In the genomic region with DNA sequence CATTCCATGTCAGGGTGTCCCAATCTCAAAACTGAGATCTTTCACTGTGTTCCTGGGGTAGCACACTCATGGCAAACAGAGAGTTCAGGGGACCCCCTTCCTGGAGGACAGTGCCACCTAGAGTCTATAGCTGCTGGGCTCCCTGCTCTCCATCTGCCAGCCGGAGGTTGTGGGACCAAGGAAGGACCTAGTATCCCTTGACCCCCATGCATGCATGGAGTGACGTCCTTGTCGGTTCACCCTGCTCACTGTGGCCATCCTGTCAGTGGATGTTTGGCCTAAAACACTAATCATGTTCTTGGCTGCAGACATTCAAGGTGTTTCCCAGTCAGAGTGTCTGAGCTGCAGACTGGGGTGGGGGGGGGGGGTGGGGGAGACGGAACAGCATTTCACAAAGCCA, we compare ENCODE assay signal across 10 mouse cellular contexts. TPM values are rescaled to one million over a fixed set of nuclear protein-coding genes. Genes with fewer than 3 reads are reported as not detected.
A peak's percentile ranks its signal among the peaks of the same experiment; 100 is the strongest.
DNase-seq lines count a peak whose midpoint lies in the region; ATAC-seq and TF ChIP-seq lines count a peak whose summit lies in the region.
"Had no signal": no experiment of that assay in that cellular context is flagged by ENCODE, and none has a peak within 500 bp of the region (broad histone marks: within the 10 kb centered on the region; RNA-seq: fewer than 3 reads in every experiment).

No protein-coding gene starts in this region.

- DNase-seq in layer of hippocampus, adult 2 months (ENCODE audit: low spot score in 2 of 2), result peak in 1 of 2 experiments; percentile 33
- DNase-seq in layer of hippocampus, adult 9-11 months, result no peak
- DNase-seq in ES-E14 (ENCODE audit: low read depth, low spot score), result no peak
- peak; percentile 61 for DNase-seq in lung, postnatal 0 days (ENCODE audit: low spot score)
- no peak for DNase-seq in right cerebral cortex, adult 2 months (ENCODE audit: low spot score in 2 of 2)

- H3K9ac ChIP-seq in ES-E14 (ENCODE audit: insufficient read depth, low read depth, low read length, poor library complexity, severe bottlenecking), result peak overlapping the region; percentile 41; the same call in 1 of the 2 replicates
- no peak overlapping the region for H3K9ac ChIP-seq in heart, embryonic 14.5 days (ENCODE audit: low read length)
- no peak overlapping the region for H3K9ac ChIP-seq in lung, postnatal 0 days (replicated peaks; ENCODE audit: low read depth)
- H3K9ac ChIP-seq: neural tube, embryonic 13.5 days had no signal

- WGBS in heart, embryonic 14.5 days, result 42% methylated on average over 4 of the region's 4 CpGs
- 37% methylated on average over 4 of the region's 4 CpGs for WGBS in lung, postnatal 0 days

- H3K36me3 ChIP-seq in ES-E14 (ENCODE audit: control insufficient read depth, insufficient read depth, low read length, poor library complexity, severe bottlenecking), result no peaks in the 10 kb centered on the region
- no peaks in the 10 kb centered on the region for H3K36me3 ChIP-seq in heart, embryonic 14.5 days (ENCODE audit: control insufficient read depth, insufficient read depth, low read length)
- no peaks in the 10 kb centered on the region for H3K36me3 ChIP-seq in lung, postnatal 0 days (ENCODE audit: insufficient read depth, low read length)
- H3K36me3 ChIP-seq: neural tube, embryonic 13.5 days had no signal

- H3K4me3 ChIP-seq in layer of hippocampus, adult 2 months, result no peak overlapping the region
- H3K4me3 ChIP-seq in ES-E14 (ENCODE audit: insufficient read depth in 1 of 2, low read depth in 1 of 2, low read length in 2 of 2, poor library complexity in 1 of 2, severe bottlenecking in 1 of 2), result no peak overlapping the region; a peak in 2 of 4 replicates
- no peak overlapping the region for H3K4me3 ChIP-seq in bone marrow macrophage, adult 2 months (ENCODE audit: insufficient read depth, low read length)
- H3K4me3 ChIP-seq in heart, embryonic 14.5 days (ENCODE audit: control insufficient read depth in 1 of 2, insufficient read depth in 1 of 2, low read depth in 1 of 2, low read length in 2 of 2), result no peak overlapping the region
- H3K4me3 ChIP-seq in lung, postnatal 0 days (ENCODE audit: low read depth, low read length), result no peak overlapping the region
- H3K4me3 ChIP-seq: neural tube, embryonic 13.5 days had no signal

- H3K27me3 ChIP-seq in heart, embryonic 14.5 days (ENCODE audit: control insufficient read depth, insufficient read depth, low read length), result peaks cover 6% of the 10 kb centered on the region; the same call in 1 of the 2 replicates
- H3K27me3 ChIP-seq in lung, postnatal 0 days (replicated peaks; ENCODE audit: insufficient read depth, low read length), result no peaks in the 10 kb centered on the region
- H3K27me3 ChIP-seq: neural tube, embryonic 13.5 days had no signal

- TF ChIP-seq EP300 in lung, postnatal 0 days (IDR thresholded peaks at IDR 0.05), result no peak

- peak; percentile 83 for TF ChIP-seq CTCF in layer of hippocampus, adult 2 months (conservative IDR thresholded peaks at IDR 0.05)
- TF ChIP-seq CTCF in bone marrow macrophage, adult 2 months (IDR thresholded peaks at IDR 0.05; ENCODE audit: low read depth, low read length), result peak; percentile 35; the same call in 1 of the 2 replicates
- TF ChIP-seq CTCF in lung, postnatal 0 days (IDR thresholded peaks at IDR 0.05), result peak; percentile 80

- no peaks in the 10 kb centered on the region for H3K9me3 ChIP-seq in ES-E14 (ENCODE audit: control insufficient read depth, insufficient read depth, low read depth, low read length)
- peaks cover 6% of the 10 kb centered on the region; the same call in 1 of the 2 replicates for H3K9me3 ChIP-seq in heart, embryonic 14.5 days (ENCODE audit: control insufficient read depth, low read length)
- H3K9me3 ChIP-seq in lung, postnatal 0 days (ENCODE audit: low read length), result no peaks in the 10 kb centered on the region

- no peak for TF ChIP-seq POLR2A in bone marrow macrophage, adult 2 months (IDR thresholded peaks at IDR 0.05; ENCODE audit: borderline replicate concordance, low read depth, low read length)

- 0 out of 2 replicates have a peak, but pooled peaks have one; percentile 35 for ATAC-seq in heart, embryonic 14.5 days (ENCODE audit: insufficient number of reproducible peaks, insufficient read depth, low FRiP score, low read depth)
- ATAC-seq in lung, postnatal 0 days, result peak; percentile 48; the same call in 1 of the 2 replicates
- no peak for ATAC-seq in erythroblast, adult 5-6 weeks (replicated peaks; ENCODE audit: low FRiP score, poor library complexity, severe bottlenecking)

- in situ Hi-C loops in ES-E14 (cut with MboI; ENCODE audit: low sequenced_read_pairs in 2 of 2, unreplicated experiment in 2 of 2), result no loop called here

- no peak overlapping the region for H3K4me2 ChIP-seq in heart, embryonic 14.5 days (ENCODE audit: low read length)
- no peak overlapping the region for H3K4me2 ChIP-seq in lung, postnatal 0 days (replicated peaks; ENCODE audit: low read depth, low read length)
- H3K4me2 ChIP-seq: neural tube, embryonic 13.5 days had no signal

- H3K4me1 ChIP-seq in ES-E14 (ENCODE audit: control insufficient read depth in 2 of 2, insufficient read depth in 2 of 2, low read length in 2 of 2, poor library complexity in 1 of 2), result peaks cover 0 to 10% of the 10 kb centered on the region in 2 experiments; a peak in 1 of 4 replicates
- H3K4me1 ChIP-seq in bone marrow macrophage, adult 2 months (ENCODE audit: control insufficient read depth, insufficient read depth, low read length), result peaks cover 23% of the 10 kb centered on the region
- H3K4me1 ChIP-seq in heart, embryonic 14.5 days (ENCODE audit: control insufficient read depth in 2 of 2, insufficient read depth in 2 of 2, low read length in 2 of 2), result peaks cover 4 to 12% of the 10 kb centered on the region in 2 experiments; a peak in 2 of 4 replicates
- H3K4me1 ChIP-seq in lung, postnatal 0 days (ENCODE audit: insufficient read depth, low read depth, low read length), result peaks cover 4% of the 10 kb centered on the region; the same call in 1 of the 2 replicates
- H3K4me1 ChIP-seq: neural tube, embryonic 13.5 days had no signal

- no peak overlapping the region for H3K27ac ChIP-seq in layer of hippocampus, adult 2 months
- H3K27ac ChIP-seq in ES-E14 (ENCODE audit: insufficient read depth, low read depth, low read length, poor library complexity, severe bottlenecking), result peak overlapping the region; percentile 88; the same call in 1 of the 2 replicates
- H3K27ac ChIP-seq in bone marrow macrophage, adult 2 months (ENCODE audit: insufficient read depth, low read depth, low read length), result peak overlapping the region; percentile 80
- H3K27ac ChIP-seq in heart, embryonic 14.5 days (replicated peaks in 1 of 2; ENCODE audit: control insufficient read depth in 1 of 2, insufficient read depth in 1 of 2, low read depth in 2 of 2, low read length in 2 of 2), result no peak overlapping the region
- H3K27ac ChIP-seq in lung, postnatal 0 days (ENCODE audit: low read length), result no peak overlapping the region
- H3K27ac ChIP-seq: neural tube, embryonic 13.5 days had no signal

TF ChIP-seq in ES-E14, 5 proteins besides CTCF, POLR2A, EP300 and RAD21:
- TF ChIP-seq MAFK (IDR thresholded peaks at IDR 0.05; ENCODE audit: insufficient read depth, low read depth, low read length) (no peak), ZNF384 (IDR thresholded peaks at IDR 0.05; ENCODE audit: low read depth, low read length) (no peak), HCFC1 (IDR thresholded peaks at IDR 0.05; ENCODE audit: borderline replicate concordance, insufficient read depth, low read length) (no peak), ZC3H11A (IDR thresholded peaks at IDR 0.05; ENCODE audit: borderline replicate concordance, low read depth, low read length) (no peak), CHD2 (IDR thresholded peaks at IDR 0.05; ENCODE audit: low read depth, low read length) (no peak)

RNA-seq across cellular contexts. Expression of a gene that starts 14.0 kb away (rescaled TPM):
- not detected for total RNA-seq in layer of hippocampus, adult 2 months (2021)
- total RNA-seq in ES-E14 (2012; rRNA removed), result 0.26 TPM in 1 of 2 replicates, not detected in the other
- polyA plus RNA-seq in bone marrow macrophage, adult 2 months (2012; ENCODE audit: insufficient read depth, insufficient read length, missing spikeins), result not detected in 2 replicates
- not detected in 2 replicates for polyA plus RNA-seq in heart, embryonic 14.5 days (2014; fragmentation: Nextera tagmentation; extraction: Ambion mirVana)
- polyA plus RNA-seq in lung, postnatal 0 days (2015; fragmentation: Nextera tagmentation; extraction: Ambion mirVana), result not detected in 2 replicates
- not detected in 2 replicates for total RNA-seq in erythroblast, adult 5-6 weeks (2015; ENCODE audit: low replicate concordance)
- not detected in 2 replicates for total RNA-seq in erythroblast, adult 5-6 weeks (2017; ENCODE audit: low replicate concordance)
- total RNA-seq: layer of hippocampus, adult 18-20 months had no signal
- polyA plus RNA-seq: neural tube, embryonic 13.5 days had no signal

RNA-seq across cellular contexts. Expression of a gene that starts 53.9 kb away (rescaled TPM):
- total RNA-seq in layer of hippocampus, adult 2 months (2021), result 10 to 100 TPM; 81.2 to 85.1 TPM
- 20.7 and 28.8 TPM in 2 replicates for total RNA-seq in ES-E14 (2012; rRNA removed)
- 299 and 319 TPM in 2 replicates for polyA plus RNA-seq in bone marrow macrophage, adult 2 months (2012; ENCODE audit: insufficient read depth, insufficient read length, missing spikeins)
- 123 and 151 TPM in 2 replicates for polyA plus RNA-seq in heart, embryonic 14.5 days (2014; fragmentation: Nextera tagmentation; extraction: Ambion mirVana)
- 177 and 201 TPM in 2 replicates for polyA plus RNA-seq in lung, postnatal 0 days (2015; fragmentation: Nextera tagmentation; extraction: Ambion mirVana)
- not detected in 2 replicates for total RNA-seq in erythroblast, adult 5-6 weeks (2015; ENCODE audit: low replicate concordance)
- 0.09 and 3.1 TPM in 2 replicates for total RNA-seq in erythroblast, adult 5-6 weeks (2017; ENCODE audit: low replicate concordance)

Comparison
In these comparisons a context has a peak if more than half of its experiments do, and no peak if none do; other contexts are left out.
1. H3K27ac ChIP-seq: peak in ES-E14 (single experiment) and bone marrow macrophage, adult 2 months (single experiment); none in layer of hippocampus, adult 2 months (single experiment), heart, embryonic 14.5 days (0 of 2) and lung, postnatal 0 days (single experiment).
2. Peak in every context shown above with its lines, with median percentiles within 50 percentile points of each other: CTCF ChIP-seq.